Mouse (Mus musculus) B cell, adult 62 days (primary cell): ENCODE results near the gene 1700066M21Rik. TPM values are rescaled to one million over a fixed set of nuclear protein-coding genes. Genes with fewer than 3 reads are reported as not detected.

Source experiments
- total RNA-seq: library from RNA; stranded (reverse); gene quantifications from 4 replicates; pipeline ENCODE4 v1.2.4, GENCODE M21; 2023

1700066M21Rik gene
- total RNA-seq, result 2.7 to 4.9 TPM (median 3.5 TPM) in 4 replicates

DNA sequence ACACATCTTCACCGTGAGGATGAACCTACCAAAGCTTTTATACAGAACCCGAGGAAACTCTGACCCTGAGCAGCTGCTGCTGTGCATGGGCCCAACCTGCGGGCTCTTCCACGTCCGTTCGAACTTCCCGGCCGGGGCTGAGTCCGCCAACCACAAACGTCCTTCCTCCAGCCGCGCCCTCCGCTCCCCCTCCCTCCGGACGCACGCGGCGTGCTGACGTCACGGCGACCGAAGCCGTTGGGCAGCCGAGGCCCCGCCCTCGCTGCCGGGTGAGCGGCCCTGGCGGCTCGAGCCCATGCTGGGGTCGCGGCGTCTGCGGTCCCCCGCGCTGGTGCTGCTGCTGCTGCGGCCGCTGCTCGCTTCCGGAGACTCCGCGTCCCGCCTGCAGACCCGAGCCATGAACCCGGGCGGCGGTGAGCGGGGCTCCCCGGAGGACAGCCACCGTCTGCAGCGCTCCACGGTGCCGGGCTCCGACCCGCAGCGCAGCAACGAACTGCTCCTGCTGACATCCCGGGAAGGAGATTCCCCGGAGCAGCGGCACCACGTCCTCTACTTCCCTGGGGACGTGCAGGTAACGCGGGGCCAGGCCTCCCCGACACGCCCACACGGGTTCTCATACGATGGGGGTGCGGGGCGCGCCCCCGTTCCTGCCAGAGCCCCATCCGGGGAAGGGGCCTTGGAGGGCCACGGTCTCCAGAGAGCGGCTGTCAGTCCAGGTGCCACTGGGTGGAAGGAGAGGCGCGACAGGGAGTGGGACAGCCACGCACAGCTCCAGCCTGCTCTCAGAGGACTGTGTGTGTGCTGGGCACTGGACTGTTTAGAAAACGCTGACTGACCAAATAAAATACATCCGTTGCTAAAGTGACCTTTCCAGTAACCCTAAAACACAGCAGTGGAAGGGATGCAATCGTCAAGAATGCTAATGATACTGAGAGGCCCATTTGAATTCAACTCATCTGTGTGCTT, at the start of gene 1700066M21Rik:
Gene 1700066M21Rik (plus strand): TSS at position 245 of the 966 bp plus-strand sequence.

DNA sequence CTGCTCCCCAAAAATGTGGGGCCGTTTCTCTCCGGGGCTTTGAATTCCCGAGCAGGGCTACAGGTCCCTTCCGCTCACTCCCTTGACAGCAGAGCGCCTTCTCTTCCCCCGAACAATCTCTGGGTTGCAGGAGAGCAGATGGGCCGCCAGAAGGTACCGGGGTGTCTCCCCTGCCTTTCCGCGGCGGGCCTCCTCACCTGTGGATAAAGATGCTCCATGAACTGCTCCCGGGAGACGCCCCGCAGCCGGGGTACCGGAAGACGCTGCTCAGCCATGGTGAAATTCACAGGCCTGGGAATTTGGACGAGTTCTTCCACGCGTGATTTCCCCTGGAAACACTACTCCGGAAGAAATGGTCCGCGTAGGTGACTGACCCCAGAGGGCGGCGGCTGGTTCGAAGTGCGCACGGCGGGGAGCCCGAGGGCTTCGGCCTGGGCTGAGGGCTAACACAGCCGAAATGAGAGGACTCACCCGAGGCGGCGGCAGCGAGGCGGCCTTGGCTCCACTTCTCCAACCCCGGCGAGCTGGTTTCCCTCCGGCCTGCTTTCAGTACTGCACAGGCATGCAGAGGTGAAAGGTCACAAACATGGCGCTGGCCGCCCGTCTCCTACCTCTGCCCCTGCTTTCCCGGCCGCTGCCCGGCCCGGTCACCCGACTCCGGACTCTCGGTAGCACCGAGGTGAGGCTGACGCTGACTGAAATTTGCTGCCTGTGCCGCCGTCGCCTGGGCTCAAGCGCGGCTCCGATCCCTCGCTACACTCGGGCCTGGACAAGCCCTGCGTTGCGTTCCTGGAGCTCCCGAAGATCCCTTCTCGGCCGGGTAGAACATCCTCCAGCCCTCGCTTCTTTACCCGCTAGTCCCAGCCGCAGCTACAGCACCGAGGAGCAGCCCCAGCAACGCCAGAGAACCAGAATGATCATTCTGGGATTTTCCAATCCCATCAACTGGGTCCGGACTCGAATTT, 29.0 kb downstream of the 1700066M21Rik start, which contains the start of the genes Maip1 and Tyw5:
Gene Maip1 (plus strand): TSS at position 142 of the 965 bp plus-strand sequence.
Gene Tyw5 (minus strand): TSS at position 915 of the 965 bp plus-strand sequence.

Other genes starting within 250 kb of the 1700066M21Rik start
- gene Maip1, start 28.7 kb downstream of the 1700066M21Rik start, total RNA-seq, result 15.2 to 19.1 TPM (median 18.2 TPM) in 4 replicates
- gene Tyw5, start 29.5 kb downstream of the 1700066M21Rik start, total RNA-seq, result 19.8 to 22.2 TPM (median 21.1 TPM) in 4 replicates